Mouse (Mus musculus) forebrain, embryonic 16.5 days (tissue): ENCODE measurements around the gene Phf21a. TPM values are rescaled to one million over a fixed set of nuclear protein-coding genes. Genes with fewer than 3 reads are reported as not detected.
A peak's percentile ranks its signal among the peaks of the same experiment; 100 is the strongest.

Experiments
- ATAC-seq: fragments of 200-750 bp; cut with Nextera tagmentation; 2 replicates; pipeline ENCODE4 v1.8.0; 2017; ENCODE audit warnings: mild to moderate bottlenecking, moderate library complexity
- H3K27ac ChIP-seq: fragments of 300-500 bp; sonication (generic); 2 replicates; pipeline ENCODE4 v1.5.1; 2014; ENCODE audit warnings: low read length, control low read depth
- H3K27me3 ChIP-seq: fragments of 300-500 bp; sonication (generic); replicated peaks from 2 replicates; pipeline ENCODE4 v1.6.1; 2014; ENCODE audit warnings: low read length; ENCODE audit not compliant: control insufficient read depth, insufficient read depth
- H3K36me3 ChIP-seq: fragments of 300-500 bp; sonication (generic); 2 replicates; pipeline ENCODE4 v1.6.1; 2014; ENCODE audit not compliant: control insufficient read depth, insufficient read depth
- H3K4me1 ChIP-seq: fragments of 300-500 bp; sonication (generic); replicated peaks from 2 replicates; pipeline ENCODE4 v1.6.1; 2014; ENCODE audit warnings: low read length; ENCODE audit not compliant: control insufficient read depth, insufficient read depth
- H3K4me2 ChIP-seq: fragments of 300-500 bp; sonication (generic); 2 replicates; pipeline ENCODE4 v1.6.1; 2014; ENCODE audit warnings: mild to moderate bottlenecking, low read length, control low read depth
- H3K4me3 ChIP-seq: fragments of 300-500 bp; sonication (generic); replicated peaks from 2 replicates; pipeline ENCODE4 v1.5.1; 2014; ENCODE audit warnings: mild to moderate bottlenecking, low read length, control low read depth
- H3K9ac ChIP-seq: fragments of 300-500 bp; sonication (generic); replicated peaks from 2 replicates; pipeline ENCODE4 v1.6.1; 2014; ENCODE audit warnings: low read depth, low read length, control low read depth
- H3K9me3 ChIP-seq: fragments of 300-500 bp; sonication (generic); 2 replicates; pipeline ENCODE4 v1.6.1; 2016; ENCODE audit warnings: low read length; ENCODE audit not compliant: control insufficient read depth
- WGBS: fragments of 180-500 bp; shearing (Covaris S2); extraction: QIAGEN DNeasy Blood & Tissue Kit; methylation state at CpG from one replicate; pipeline ENCODE4 v1.1.7; 2014; 5-methylcytosine and 5-hydroxymethylcytosine counted together
- polyA plus RNA-seq: library from polyadenylated mRNA; unstranded; fragments of >200 nt; fragmentation: Nextera tagmentation; extraction: Ambion mirVana; gene quantifications from 2 replicates; pipeline ENCODE4 v1.2.1, GENCODE M21; 2015

Phf21a gene
- polyA plus RNA-seq, 1 experiment from 2014 or later: 43.5 TPM

DNA sequence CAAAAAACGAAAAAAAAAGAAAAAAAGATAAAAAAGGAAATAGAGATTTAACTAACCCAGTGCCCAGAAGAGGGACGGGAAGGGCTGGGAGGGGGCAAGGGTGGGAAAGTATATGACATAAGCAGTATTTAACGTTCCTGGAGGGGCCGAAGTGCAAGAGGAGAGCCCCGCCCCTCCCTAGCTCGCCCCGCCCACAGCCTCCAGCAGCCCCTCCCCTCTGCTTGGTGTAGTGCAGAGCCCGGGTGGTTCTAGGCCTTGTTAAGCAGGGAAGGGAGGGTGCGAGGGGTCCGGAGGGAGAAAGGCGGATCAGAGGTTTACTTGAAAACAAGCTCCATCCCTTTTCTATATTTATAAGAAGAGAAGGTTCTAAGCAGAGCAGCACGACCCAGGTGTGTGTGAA is 268.0 kb downstream of the Phf21a start:
- peak; percentile 50; the same call in 1 of the 2 replicates for ATAC-seq
- Histone ChIP-seq H3K27ac (peak overlapping the region; percentile 20; the same call in 1 of the 2 replicates), H3K4me3 (no peak overlapping the region), H3K9me3 (no peaks in the 10 kb centered on the region), H3K36me3 (peaks cover 19% of the 10 kb centered on the region; the same call in 1 of the 2 replicates), H3K27me3 (no peaks in the 10 kb centered on the region), H3K9ac (no peak overlapping the region), H3K4me1 (peaks cover 10% of the 10 kb centered on the region; the same call in 1 of the 2 replicates), H3K4me2 (no peak overlapping the region)
- 20% methylated on average over 12 of the region's 12 CpGs for WGBS

DNA sequence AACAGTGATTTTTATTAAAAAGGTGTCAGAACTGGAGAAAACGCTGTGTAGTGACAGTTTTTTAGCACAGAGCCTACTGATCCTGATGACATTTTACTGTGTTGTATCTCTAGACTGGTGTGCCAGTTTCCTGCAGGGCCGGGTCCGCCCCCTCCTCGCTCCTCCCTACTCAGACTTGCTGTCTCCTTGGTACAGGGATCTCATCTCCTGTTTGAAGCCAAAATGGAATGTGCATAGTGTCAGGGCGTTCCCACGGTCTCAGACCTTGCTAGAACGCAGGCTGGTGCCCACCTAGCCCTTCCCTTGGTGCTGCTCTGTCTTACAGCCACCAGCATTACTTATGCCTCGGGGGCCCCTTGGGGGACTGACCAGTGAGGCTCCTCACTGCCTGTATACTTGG is 268.9 kb downstream of the Phf21a start:
- no peaks in the 10 kb centered on the region for H3K9me3 ChIP-seq
- H3K9ac ChIP-seq: no peak overlapping the region
- ATAC-seq: no peak
- H3K4me2 ChIP-seq: no peak overlapping the region
- H3K36me3 ChIP-seq: peaks cover 14% of the 10 kb centered on the region; the same call in 1 of the 2 replicates
- no peaks in the 10 kb centered on the region for H3K27me3 ChIP-seq
- WGBS: 87% methylated on average over 8 of the region's 8 CpGs
- H3K4me3 ChIP-seq: no peak overlapping the region
- H3K27ac ChIP-seq: no peak overlapping the region
- peaks cover 10% of the 10 kb centered on the region; the same call in 1 of the 2 replicates for H3K4me1 ChIP-seq

DNA sequence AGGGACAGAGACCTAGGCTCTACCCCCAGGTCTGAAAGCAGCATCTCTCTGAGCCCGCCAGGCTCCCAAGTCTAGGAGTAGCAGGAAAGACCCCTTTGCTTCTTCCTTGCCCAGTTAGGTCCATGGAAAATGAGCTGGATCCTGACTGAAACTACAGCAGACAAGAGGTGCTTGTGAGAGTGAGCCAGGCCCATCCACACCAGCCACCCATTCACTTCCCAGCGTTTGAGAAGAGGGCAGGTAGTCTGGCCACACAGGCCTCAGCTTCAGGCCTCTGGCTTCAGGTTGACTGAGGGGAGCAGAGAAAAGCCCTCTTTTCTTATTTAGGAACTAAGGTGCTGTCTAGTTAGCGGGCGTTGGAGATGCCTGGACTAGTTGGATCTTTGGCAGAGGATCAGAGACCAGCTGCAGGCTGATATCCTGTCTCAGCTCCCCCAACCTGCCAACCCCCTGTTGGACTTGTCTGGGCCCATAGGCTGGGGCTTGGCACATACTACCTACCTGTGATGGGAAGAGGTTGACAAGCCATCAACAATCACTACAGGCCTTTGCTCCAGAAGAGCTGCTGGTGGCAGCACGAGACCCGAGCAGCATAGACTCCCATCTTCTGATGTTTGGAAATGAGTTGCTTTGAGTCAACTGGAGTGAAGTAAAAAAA is 269.8 kb downstream of the Phf21a start:
- H3K9me3 ChIP-seq: no peaks in the 10 kb centered on the region
- H3K4me3 ChIP-seq: no peak overlapping the region
- peaks cover 10% of the 10 kb centered on the region; the same call in 1 of the 2 replicates for H3K36me3 ChIP-seq
- 89% methylated on average over 6 of the region's 6 CpGs for WGBS
- peaks cover 10% of the 10 kb centered on the region; the same call in 1 of the 2 replicates for H3K4me1 ChIP-seq
- H3K4me2 ChIP-seq: no peak overlapping the region
- H3K9ac ChIP-seq: no peak overlapping the region
- H3K27ac ChIP-seq: no peak overlapping the region
- no peaks in the 10 kb centered on the region for H3K27me3 ChIP-seq
- ATAC-seq: no peak

DNA sequence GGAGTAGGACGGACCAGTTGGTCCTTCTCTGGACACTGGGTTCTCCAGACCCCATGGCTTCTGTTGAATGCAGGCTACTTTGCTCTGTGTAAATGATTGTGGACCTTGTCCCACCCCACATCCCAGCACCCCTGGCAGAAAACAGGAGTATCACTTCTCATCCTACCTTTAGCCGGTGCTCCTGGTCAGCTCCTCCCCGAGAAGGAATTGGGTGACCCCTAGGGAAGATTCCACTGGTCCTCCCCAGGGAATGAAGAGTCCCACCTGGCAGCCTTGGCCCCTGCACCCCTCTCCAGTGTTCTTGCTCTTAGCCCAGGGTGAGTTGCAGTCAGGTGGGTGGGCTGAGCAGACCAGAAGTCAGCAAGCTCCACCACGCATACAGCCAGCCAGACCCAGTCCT is 271.2 kb downstream of the Phf21a start:
- Histone ChIP-seq H3K9me3 (no peaks in the 10 kb centered on the region), H3K4me2 (no peak overlapping the region), H3K27ac (no peak overlapping the region), H3K4me3 (no peak overlapping the region), H3K9ac (no peak overlapping the region), H3K27me3 (no peaks in the 10 kb centered on the region), H3K36me3 (peaks cover 8% of the 10 kb centered on the region; the same call in 1 of the 2 replicates), H3K4me1 (peaks cover 10% of the 10 kb centered on the region; the same call in 1 of the 2 replicates)
- no peak for ATAC-seq
- WGBS: 93% methylated on average over 4 of the region's 4 CpGs

DNA sequence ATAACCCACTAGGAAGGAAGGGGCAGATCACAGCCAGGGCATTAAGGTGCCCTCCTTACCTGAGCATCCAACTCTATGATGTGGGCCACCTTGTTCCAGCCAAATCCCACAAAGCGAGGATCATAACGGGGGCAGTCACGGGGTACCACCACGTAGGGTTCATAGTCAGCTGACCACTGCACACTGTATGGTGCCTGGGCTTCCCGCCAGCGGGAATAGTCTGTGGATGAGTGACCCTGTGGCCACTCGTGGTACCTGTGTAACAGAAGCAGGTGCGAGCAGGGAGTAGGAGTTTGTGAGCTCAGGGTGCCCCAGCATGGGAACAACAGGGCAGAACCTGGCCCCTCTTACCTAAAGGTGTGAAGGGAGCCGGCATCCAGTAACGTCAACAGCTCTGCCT is 272.7 kb downstream of the Phf21a start:
- no peak overlapping the region for H3K4me2 ChIP-seq
- peaks cover 9% of the 10 kb centered on the region for H3K4me1 ChIP-seq
- 91% methylated on average over 10 of the region's 10 CpGs for WGBS
- H3K27ac ChIP-seq: no peak overlapping the region
- H3K9me3 ChIP-seq: no peaks in the 10 kb centered on the region
- H3K36me3 ChIP-seq: peaks cover 8% of the 10 kb centered on the region; the same call in 1 of the 2 replicates
- H3K9ac ChIP-seq: no peak overlapping the region
- no peak overlapping the region for H3K4me3 ChIP-seq
- no peak for ATAC-seq
- peaks cover 8% of the 10 kb centered on the region for H3K27me3 ChIP-seq

DNA sequence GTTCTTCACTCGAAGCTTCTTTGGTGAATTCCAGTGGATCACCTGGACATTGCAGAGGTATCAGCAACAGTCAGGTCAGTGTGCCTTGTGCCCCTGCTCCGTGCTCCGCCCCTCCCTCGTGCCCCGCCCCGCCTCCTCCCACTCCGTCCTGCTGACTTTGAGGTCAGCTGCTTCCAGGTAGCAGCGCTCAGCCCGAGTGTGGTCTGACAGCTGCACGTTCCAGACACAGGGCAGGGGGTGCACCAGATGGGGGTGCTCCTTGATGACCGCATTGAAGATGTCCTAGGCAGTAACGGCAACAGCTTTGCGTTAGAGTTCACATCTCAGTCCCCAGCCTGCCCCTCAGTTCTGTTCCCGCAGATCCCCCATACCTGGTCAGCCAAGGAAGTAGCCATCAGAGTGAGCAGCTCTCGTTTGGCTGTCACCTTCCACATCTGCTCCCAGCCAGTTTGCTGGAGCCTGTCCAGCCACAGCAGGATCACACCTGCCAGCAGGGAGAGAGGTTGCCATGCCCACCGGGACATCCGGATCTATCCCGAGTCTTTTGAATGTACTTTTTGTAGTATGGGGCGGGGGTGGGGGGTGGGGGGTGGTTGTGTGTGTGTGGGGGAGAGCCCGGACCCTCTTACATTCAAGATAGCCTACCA is 274.6 kb downstream of the Phf21a start:
- WGBS: 46% methylated on average over 20 of the region's 20 CpGs

DNA sequence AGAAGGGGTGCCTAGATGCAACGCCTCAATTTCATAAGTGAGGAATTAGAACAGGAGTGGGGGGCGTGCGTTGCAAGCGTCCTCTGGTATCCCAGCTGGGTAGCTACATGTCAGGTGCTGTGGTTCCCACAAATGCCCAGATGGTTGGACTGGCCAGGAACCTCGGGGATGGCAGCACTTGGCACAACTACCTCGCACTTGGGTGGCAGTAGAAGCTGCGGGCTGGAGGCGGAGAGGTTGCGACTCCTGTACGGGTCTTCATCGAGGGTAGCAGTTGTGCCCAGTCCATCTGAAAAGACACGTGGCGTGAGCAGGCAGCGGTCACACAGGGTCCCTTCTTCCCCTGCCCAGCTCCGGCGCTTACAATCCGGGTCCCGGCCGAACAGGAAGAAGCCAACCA is 277.5 kb downstream of the Phf21a start:
- H3K9ac ChIP-seq: peak overlapping the region; percentile 48
- H3K27me3 ChIP-seq: peaks cover 15% of the 10 kb centered on the region
- peak overlapping the region; percentile 47 for H3K4me2 ChIP-seq
- H3K4me1 ChIP-seq: peaks cover 36% of the 10 kb centered on the region
- no peaks in the 10 kb centered on the region for H3K9me3 ChIP-seq
- H3K27ac ChIP-seq: no peak overlapping the region
- no peak for ATAC-seq
- H3K4me3 ChIP-seq: peak overlapping the region; percentile 25
- no peaks in the 10 kb centered on the region; the same call in 1 of the 2 replicates for H3K36me3 ChIP-seq
- 11% methylated on average over 19 of the region's 19 CpGs for WGBS

More for the DNA sequence above, 274.6 kb downstream of the Phf21a start:
- H3K9me3 ChIP-seq: no peaks in the 10 kb centered on the region
- H3K27me3 ChIP-seq: peaks cover 15% of the 10 kb centered on the region
- no peak overlapping the region for H3K4me2 ChIP-seq
- no peak overlapping the region for H3K9ac ChIP-seq
- H3K4me1 ChIP-seq: peaks cover 23% of the 10 kb centered on the region
- no peak overlapping the region for H3K27ac ChIP-seq
- no peak overlapping the region for H3K4me3 ChIP-seq
- peaks cover 8% of the 10 kb centered on the region; the same call in 1 of the 2 replicates for H3K36me3 ChIP-seq
- no peak for ATAC-seq

DNA sequence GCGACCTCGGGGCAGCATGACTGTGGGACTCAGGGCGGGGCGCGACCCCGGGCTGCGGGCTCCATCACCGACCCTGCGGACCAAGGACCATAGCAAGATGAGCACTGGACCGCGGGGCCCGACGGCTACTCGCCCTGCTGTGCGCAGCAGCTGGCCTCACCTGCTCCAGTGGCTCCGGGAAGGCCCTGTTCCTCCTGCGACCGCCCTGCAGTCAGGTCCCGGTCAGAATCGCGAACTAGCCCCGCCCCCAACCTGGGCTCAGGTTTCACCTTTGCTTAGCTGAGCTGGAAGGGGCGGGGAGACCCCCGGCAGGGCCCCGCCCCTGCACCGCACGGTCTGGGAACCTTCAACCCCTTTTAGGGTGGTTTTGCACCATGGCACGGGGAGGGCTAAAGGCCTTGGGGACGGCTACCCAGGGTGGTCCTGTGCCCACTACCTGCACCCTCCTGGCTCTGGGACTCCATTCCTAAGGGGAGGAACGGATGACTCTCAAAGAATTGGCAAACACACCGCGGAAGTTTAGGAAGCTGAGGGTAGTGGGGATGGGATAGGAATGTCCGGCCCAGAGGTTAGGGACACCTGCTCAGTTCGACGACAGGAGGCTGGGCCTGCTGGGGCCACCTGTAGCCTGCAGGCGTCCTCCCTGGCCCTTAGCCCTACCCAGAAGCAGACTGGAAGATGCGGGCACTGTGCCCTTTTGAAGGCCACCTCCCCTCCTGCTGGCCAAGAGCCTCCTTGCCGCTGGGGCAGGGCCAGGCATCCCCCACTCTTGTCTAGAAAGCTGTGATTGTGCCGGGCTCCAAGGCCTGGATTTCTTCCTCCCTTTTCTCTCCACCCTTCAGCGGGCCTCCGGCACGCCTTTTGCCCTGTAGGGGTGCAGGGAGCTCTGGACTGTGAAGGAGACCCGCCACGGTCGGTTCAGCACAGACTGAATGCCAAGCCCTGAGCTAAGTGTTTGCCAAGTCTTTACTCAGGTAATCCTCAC is 278.2 kb downstream of the Phf21a start:
- ATAC-seq: no peak
- H3K27ac ChIP-seq: no peak overlapping the region
- H3K9ac ChIP-seq: peak overlapping the region; percentile 48
- peak overlapping the region; percentile 25 for H3K4me3 ChIP-seq
- peaks cover 40% of the 10 kb centered on the region for H3K4me1 ChIP-seq
- H3K9me3 ChIP-seq: no peaks in the 10 kb centered on the region
- 2% methylated on average over 44 of the region's 45 CpGs for WGBS
- H3K4me2 ChIP-seq: peak overlapping the region; percentile 47
- H3K36me3 ChIP-seq: no peaks in the 10 kb centered on the region
- H3K27me3 ChIP-seq: peaks cover 15% of the 10 kb centered on the region
